Mouse (Mus musculus): ENCODE data around the gene Rnf145.

- TF ChIP-seq CTCF (conservative IDR thresholded peaks at IDR 0.05; ENCODE audit: low read length) (no peak), POU5F1 (IDR thresholded peaks at IDR 0.05; ENCODE audit: borderline replicate concordance, low read length) (no peak)
These were observed 30.9 kb downstream of the Rnf145 start for GRCm38 (mm10) chr11:44549511-44550278.

Data from E14TG2a.4 (cell line).